Mouse (Mus musculus): Measurements from ENCODE around the gene Cela1.

DNA sequence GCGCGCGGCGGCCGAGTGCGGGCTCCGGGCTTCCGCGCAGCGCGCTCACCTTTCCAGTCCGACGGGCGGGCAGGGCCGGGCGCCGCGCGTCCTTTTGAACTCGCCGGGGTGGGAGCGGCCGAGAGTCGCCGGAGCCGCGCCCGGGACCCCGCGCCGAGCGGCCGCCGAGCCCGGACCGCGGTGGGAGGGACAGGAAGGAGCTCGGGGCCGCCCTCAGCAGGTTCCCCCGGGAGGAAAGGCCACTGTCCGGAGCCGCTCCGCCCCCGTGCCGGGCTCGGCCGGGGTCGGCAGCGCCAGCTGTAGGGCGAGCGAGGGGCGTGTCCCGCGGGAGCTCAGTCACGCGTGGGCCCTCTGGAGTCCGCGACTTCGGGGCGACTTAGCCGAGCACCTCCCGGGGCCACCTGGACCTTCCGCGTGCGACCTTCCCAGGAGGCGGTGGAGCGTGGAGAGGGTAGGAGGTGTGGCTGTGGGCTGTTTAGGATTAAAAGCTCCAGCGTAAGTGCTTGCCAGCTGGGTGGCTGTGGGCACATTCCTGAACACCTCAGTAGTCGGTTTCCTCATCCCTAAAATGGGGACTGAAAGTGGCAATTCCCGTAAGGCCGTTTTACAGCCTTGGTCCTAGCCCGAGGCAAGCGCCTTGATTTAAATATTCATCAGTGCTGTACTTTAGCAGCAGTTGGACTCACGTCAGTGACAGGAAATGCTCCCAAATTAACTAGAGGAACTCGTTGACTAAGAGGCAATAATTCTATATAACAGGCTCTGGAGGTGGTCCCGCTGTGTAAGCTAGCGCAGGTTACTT lies 50.8 kb downstream of the Cela1 start, which contains the start of gene Smagp:
- TF ChIP-seq CTCF (IDR thresholded peaks at IDR 0.05; ENCODE audit: borderline replicate concordance, insufficient read depth, low read length) (no peak), POLR2A (IDR thresholded peaks at IDR 0.05; ENCODE audit: low read depth, low read length) (no peak)

All from embryonic fibroblast, embryonic 13.5 days (primary cell).